Mouse (Mus musculus) limb, embryonic 10.5 days (tissue): ENCODE data around the gene Spns2. TPM values are rescaled to one million over a fixed set of nuclear protein-coding genes. Genes with fewer than 3 reads are reported as not detected.
"Not testable (repeated sequence)": the region's sequence is repeated elsewhere in the genome, so short reads cannot be mapped to it uniquely, and the experiment has no call there.

Experiments used
- DNase-seq: peaks from one replicate; pipeline ENCODE4 v3.0.0-alpha.2; 2017; ENCODE audit warnings: low spot score
- H3K27ac ChIP-seq: fragments of 300-500 bp; sonication (generic); 2 replicates; pipeline ENCODE4 v1.5.1; 2016; ENCODE audit warnings: mild to moderate bottlenecking
- H3K27me3 ChIP-seq: fragments of 300-500 bp; sonication (generic); 2 replicates; pipeline ENCODE4 v1.6.1; 2016; ENCODE audit warnings: low read depth, mild to moderate bottlenecking; ENCODE audit not compliant: poor library complexity, severe bottlenecking
- H3K36me3 ChIP-seq: fragments of 300-500 bp; sonication (generic); 2 replicates; pipeline ENCODE4 v1.6.1; 2016; ENCODE audit warnings: mild to moderate bottlenecking, moderate library complexity
- H3K4me1 ChIP-seq: fragments of 300-500 bp; sonication (generic); 2 replicates; pipeline ENCODE4 v1.6.1; 2016
- H3K4me3 ChIP-seq: fragments of 300-500 bp; sonication (generic); 2 replicates; pipeline ENCODE4 v1.5.1; 2016; ENCODE audit warnings: mild to moderate bottlenecking, moderate library complexity
- H3K9me3 ChIP-seq: fragments of 300-500 bp; sonication (generic); replicated peaks from 2 replicates; pipeline ENCODE4 v1.6.1; 2016; ENCODE audit warnings: mild to moderate bottlenecking
- WGBS: fragments of 180-500 bp; shearing (Covaris S2); methylation state at CpG from one replicate; pipeline ENCODE4 v1.1.7; 2016; 5-methylcytosine and 5-hydroxymethylcytosine counted together
- polyA plus RNA-seq: library from polyadenylated mRNA; unstranded; fragments of >200 nt; fragmentation: Nextera tagmentation; extraction: Ambion mirVana; gene quantifications from 2 replicates; pipeline ENCODE4 v1.2.1, GENCODE M21; 2016

The Spns2 gene
- polyA plus RNA-seq, 1 experiment from 2014 or later, result 3.0 TPM

DNA sequence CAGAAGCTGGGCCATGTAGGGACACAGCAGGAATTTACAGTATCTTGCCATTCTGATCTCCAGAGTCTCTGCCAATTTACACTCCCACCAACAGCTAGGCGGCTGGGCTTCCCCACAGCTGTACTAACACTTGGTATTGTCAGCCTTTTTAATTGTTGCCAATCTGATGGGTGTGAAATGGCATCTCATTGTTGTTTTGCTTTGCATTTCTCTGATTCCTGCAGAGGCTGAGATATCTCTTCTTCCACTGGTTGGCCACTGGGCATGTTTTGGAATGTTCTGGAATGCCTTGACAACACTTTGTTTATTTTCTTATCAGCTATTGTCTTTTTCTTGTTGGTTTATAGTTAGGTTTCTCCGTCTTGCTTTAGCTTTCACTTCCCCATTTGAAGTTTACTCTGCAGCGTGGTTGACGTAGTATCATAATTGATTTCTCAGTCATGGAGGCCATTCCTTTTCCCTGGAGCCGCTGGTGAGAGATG lies 28.2 kb downstream of the Spns2 start:
- no peak for DNase-seq
- Histone ChIP-seq H3K9me3 (no peaks in the 10 kb centered on the region), H3K27ac (no peak overlapping the region), H3K4me1 (peaks cover 16% of the 10 kb centered on the region), H3K36me3 (no peaks in the 10 kb centered on the region), H3K27me3 (no peaks in the 10 kb centered on the region), H3K4me3 (no peak overlapping the region)
- WGBS, result 64% methylated on average over 5 of the region's 5 CpGs

GRCm38 (mm10) chr11:72458502-72458901 lies 31.2 kb downstream of the Spns2 start:
- DNase-seq, result no peak
- WGBS, result 80% methylated on average over 3 of the region's 3 CpGs
- H3K27ac ChIP-seq, result peak overlapping the region; percentile 42

GRCm38 (mm10) chr11:72457995-72458496 lies 31.7 kb downstream of the Spns2 start:
- H3K27me3 ChIP-seq, result no peaks in the 10 kb centered on the region
- H3K4me3 ChIP-seq, result no peak overlapping the region
- H3K27ac ChIP-seq, result peak overlapping the region; percentile 42
- WGBS, result 74% methylated on average over 12 of the region's 12 CpGs
- H3K4me1 ChIP-seq, result peaks cover 17% of the 10 kb centered on the region
- no peak for DNase-seq
- H3K9me3 ChIP-seq, result no peaks in the 10 kb centered on the region
- H3K36me3 ChIP-seq, result peaks cover 4% of the 10 kb centered on the region

More at GRCm38 (mm10) chr11:72458502-72458901, 31.2 kb downstream of the Spns2 start:
- H3K9me3 ChIP-seq, result no peaks in the 10 kb centered on the region
- peaks cover 17% of the 10 kb centered on the region for H3K4me1 ChIP-seq
- H3K4me3 ChIP-seq, result no peak overlapping the region
- no peaks in the 10 kb centered on the region for H3K36me3 ChIP-seq
- H3K27me3 ChIP-seq, result no peaks in the 10 kb centered on the region

DNA sequence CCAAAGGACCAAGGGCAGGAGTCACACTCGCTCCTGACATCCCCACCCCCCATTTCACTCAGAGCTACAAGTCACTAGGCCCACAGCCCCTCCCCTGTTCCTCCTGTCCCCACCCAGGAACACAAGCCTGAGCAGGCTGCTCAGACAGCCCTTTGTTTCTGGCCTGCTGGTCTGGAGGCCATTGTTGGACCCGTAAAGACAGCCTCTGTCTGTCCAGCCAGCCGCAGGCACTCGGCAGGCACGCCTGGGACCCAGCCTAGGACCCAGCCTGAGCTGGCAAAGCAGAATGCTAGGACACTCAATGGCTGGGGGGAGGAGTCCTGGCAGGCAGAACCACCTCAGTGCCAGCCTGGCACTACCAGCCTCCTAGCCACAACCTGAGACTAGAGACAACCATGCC lies 34.0 kb downstream of the Spns2 start:
- H3K4me1 ChIP-seq, result peaks cover 21% of the 10 kb centered on the region
- 69% methylated on average over 5 of the region's 5 CpGs for WGBS
- no peaks in the 10 kb centered on the region for H3K9me3 ChIP-seq
- peaks cover 27% of the 10 kb centered on the region for H3K36me3 ChIP-seq
- H3K27ac ChIP-seq, result peak overlapping the region; percentile 61
- no peak overlapping the region for H3K4me3 ChIP-seq
- H3K27me3 ChIP-seq, result no peaks in the 10 kb centered on the region
- DNase-seq, result no peak

- WGBS, result 62% methylated on average over 15 of the region's 15 CpGs
- no peak overlapping the region; the same call in 1 of the 2 replicates for H3K27ac ChIP-seq
- no peaks in the 10 kb centered on the region for H3K9me3 ChIP-seq
- no peak overlapping the region for H3K4me3 ChIP-seq
- no peaks in the 10 kb centered on the region for H3K27me3 ChIP-seq
- no peak for DNase-seq
- H3K36me3 ChIP-seq, result peaks cover 51% of the 10 kb centered on the region
- H3K4me1 ChIP-seq, result peaks cover 18% of the 10 kb centered on the region
Measured at GRCm38 (mm10) chr11:72453105-72453953, 36.4 kb downstream of the Spns2 start.

DNA sequence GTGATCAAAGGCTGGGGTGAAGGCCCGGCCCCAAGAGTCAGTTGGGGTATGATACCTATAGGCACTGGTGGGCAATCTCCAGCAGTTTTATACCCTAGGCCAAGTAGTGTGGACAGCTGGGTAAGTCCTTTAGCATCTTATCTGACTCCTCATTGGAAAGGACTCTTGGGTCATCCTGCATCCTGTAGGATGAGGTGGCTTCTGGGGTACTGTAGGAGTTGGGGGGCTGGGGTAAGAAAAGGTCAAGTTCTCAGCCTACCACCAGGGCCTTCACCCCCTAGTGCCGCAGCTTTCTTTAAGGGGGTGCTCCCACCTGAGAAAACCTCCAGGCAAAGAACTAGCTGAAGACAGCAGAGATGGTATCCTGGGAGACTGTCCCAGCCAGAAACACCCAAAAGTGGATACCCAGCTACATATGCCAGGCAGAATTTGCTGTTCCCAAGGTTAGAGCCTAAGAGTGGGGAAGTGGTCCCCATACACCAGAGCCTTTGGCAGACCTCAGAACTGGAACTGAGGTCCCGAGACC lies 37.5 kb downstream of the Spns2 start:
- Histone ChIP-seq H3K4me1 (peaks cover 12% of the 10 kb centered on the region), H3K27ac (no peak overlapping the region), H3K27me3 (no peaks in the 10 kb centered on the region), H3K36me3 (peaks cover 62% of the 10 kb centered on the region), H3K4me3 (no peak overlapping the region), H3K9me3 (no peaks in the 10 kb centered on the region)
- 85% methylated on average over 3 of the region's 3 CpGs for WGBS
- no peak for DNase-seq

GRCm38 (mm10) chr11:72447475-72447874 lies 42.2 kb downstream of the Spns2 start:
- DNase-seq, result no peak
- Histone ChIP-seq H3K27me3 (no peaks in the 10 kb centered on the region), H3K4me1 (peaks cover 2% of the 10 kb centered on the region), H3K9me3 (no peaks in the 10 kb centered on the region), H3K4me3 (no peak overlapping the region), H3K36me3 (peaks cover 100% of the 10 kb centered on the region), H3K27ac (no peak overlapping the region)
- WGBS, result 88% methylated on average over 8 of the region's 8 CpGs

DNA sequence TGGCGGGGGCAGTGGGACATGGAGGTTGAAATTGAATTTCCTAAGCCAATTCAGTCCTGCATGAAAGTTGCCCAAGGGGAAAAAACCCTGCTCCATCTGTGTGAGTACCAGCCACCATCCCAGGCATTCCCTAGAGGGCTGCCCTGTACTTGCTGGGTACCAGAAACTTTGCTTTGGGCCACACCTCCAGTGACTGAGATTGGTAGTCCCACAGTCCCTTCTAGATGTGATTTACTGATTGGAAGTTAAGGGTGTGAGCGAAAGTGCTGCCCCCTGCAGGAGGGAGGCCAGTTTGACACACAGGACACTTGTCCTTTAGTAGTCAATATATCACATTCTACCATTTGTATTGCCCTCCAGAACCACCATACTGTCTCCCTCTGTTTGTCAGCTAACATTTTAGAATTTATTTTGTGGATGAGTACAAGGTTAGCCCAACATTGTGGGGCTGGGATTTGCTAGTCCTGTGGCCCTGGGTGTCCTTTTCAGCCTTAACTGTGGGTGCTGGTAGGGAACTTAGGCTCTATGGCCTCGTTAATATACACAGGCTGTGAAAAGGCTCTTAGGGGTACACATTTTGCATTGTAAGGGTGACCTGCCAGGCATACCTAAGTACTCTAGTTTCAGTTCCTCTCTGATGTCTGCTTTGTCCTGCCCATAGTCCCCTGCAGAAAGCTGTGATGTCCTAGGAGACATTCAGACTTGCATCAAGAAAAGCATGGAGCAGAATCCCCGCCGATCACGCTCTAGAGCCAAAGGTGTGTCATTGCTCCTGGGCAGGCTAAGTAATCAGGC lies 43.2 kb downstream of the Spns2 start:
- Histone ChIP-seq H3K4me1 (peaks cover 9% of the 10 kb centered on the region), H3K4me3 (no peak overlapping the region), H3K36me3 (peaks cover 93% of the 10 kb centered on the region), H3K27ac (no peak overlapping the region), H3K9me3 (no peaks in the 10 kb centered on the region), H3K27me3 (no peaks in the 10 kb centered on the region)
- WGBS, result 91% methylated on average over 6 of the region's 6 CpGs
- DNase-seq, result peak; percentile 61

DNA sequence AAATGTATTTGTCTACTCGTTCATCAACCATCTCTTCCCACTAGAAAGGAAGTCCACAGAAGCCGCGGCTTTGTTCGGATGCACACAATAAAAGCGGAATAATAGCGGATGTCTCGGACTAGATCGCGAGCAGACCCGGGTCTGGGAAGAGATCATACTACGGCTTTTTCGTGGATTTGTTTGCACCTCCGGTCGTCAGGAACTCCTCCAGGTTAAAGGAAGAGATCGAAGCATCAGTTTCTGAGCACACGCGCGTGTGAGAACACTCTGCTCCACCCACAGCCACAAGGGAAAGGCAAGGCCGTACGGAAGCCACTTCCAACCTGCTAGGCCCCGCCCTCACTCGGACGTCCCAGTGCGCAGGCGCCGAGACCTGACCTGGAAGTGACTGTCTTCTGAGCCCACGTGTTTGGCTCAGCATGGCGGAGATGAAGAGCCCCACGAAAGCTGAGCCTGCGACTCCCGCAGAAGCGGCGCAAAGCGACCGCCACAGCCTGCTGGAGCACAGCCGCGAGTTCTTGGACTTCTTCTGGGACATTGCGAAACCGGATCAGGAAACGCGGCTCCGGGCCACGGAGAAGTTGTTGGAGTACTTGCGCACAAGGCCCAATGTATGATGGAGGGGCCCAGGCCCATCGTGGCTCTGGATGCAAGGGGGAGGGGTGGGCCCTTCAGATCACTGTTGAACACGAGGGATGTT lies 48.6 kb downstream of the Spns2 start, which contains the start of gene Mybbp1a:
TSS of gene Mybbp1a (plus strand) at position 391 of the 700 bp plus-strand sequence.
- DNase-seq, result peak; percentile 99
- Histone ChIP-seq H3K4me3 (peak within 1 kb of the TSS; percentile 77), H3K27me3 (no peaks in the 10 kb centered on the region), H3K4me1 (peaks cover 9% of the 10 kb centered on the region), H3K27ac (peak within 1 kb of the TSS; percentile 92), H3K9me3 (no peaks in the 10 kb centered on the region), H3K36me3 (peaks cover 39% of the 10 kb centered on the region)
- under 1% methylated on average over 46 of the region's 46 CpGs for WGBS

- DNase-seq, H3K4me1 ChIP-seq, H3K27me3 ChIP-seq, H3K9me3 ChIP-seq: not testable (repeated sequence)
- Histone ChIP-seq H3K36me3 (peaks cover 34% of the 10 kb centered on the region), H3K4me3 (peak overlapping the region; percentile 77), H3K27ac (peak overlapping the region; percentile 92)
- WGBS, result 50% methylated on average over 6 of the region's 6 CpGs
Measured at GRCm38 (mm10) chr11:72440597-72440964, 49.1 kb downstream of the Spns2 start.

GRCm38 (mm10) chr11:72438411-72438810 lies 51.3 kb downstream of the Spns2 start:
- H3K4me1 ChIP-seq, result peaks cover 9% of the 10 kb centered on the region
- H3K27me3 ChIP-seq, result no peaks in the 10 kb centered on the region
- no peak overlapping the region for H3K27ac ChIP-seq
- peaks cover 12% of the 10 kb centered on the region for H3K36me3 ChIP-seq
- H3K4me3 ChIP-seq, result no peak overlapping the region
- H3K9me3 ChIP-seq, result no peaks in the 10 kb centered on the region
- DNase-seq, result no peak
- 68% methylated on average over 4 of the region's 4 CpGs for WGBS
